Mouse (Mus musculus) heart, embryonic 12.5 days (tissue): ENCODE data around the gene Smg8. TPM values are rescaled to one million over a fixed set of nuclear protein-coding genes. Genes with fewer than 3 reads are reported as not detected.
"Not testable (repeated sequence)": the region's sequence is repeated elsewhere in the genome, so short reads cannot be mapped to it uniquely, and the experiment has no call there.

Source experiments
- ATAC-seq: fragments of 200-750 bp; cut with Nextera tagmentation; 2 replicates; pipeline ENCODE4 v1.8.0; 2017; ENCODE audit warnings: moderate TSS enrichment, moderate library complexity; ENCODE audit not compliant: insufficient number of reproducible peaks, low FRiP score
- H3K27ac ChIP-seq: fragments of 300-500 bp; sonication (generic); 2 replicates; pipeline ENCODE4 v1.5.1; 2016; ENCODE audit warnings: mild to moderate bottlenecking, moderate library complexity; ENCODE audit not compliant: poor library complexity, severe bottlenecking
- H3K27me3 ChIP-seq: fragments of 300-500 bp; sonication (generic); replicated peaks from 2 replicates; pipeline ENCODE4 v1.6.1; 2016; ENCODE audit warnings: mild to moderate bottlenecking, moderate library complexity
- H3K36me3 ChIP-seq: fragments of 300-500 bp; sonication (generic); 2 replicates; pipeline ENCODE4 v1.6.1; 2016; ENCODE audit warnings: mild to moderate bottlenecking, moderate library complexity
- H3K4me1 ChIP-seq: fragments of 300-500 bp; sonication (generic); replicated peaks from 2 replicates; pipeline ENCODE4 v1.6.1; 2016; ENCODE audit warnings: mild to moderate bottlenecking
- H3K4me2 ChIP-seq: fragments of 300-500 bp; sonication (generic); 2 replicates; pipeline ENCODE4 v1.6.1; 2016; ENCODE audit warnings: mild to moderate bottlenecking, moderate library complexity
- H3K4me3 ChIP-seq: fragments of 300-500 bp; sonication (generic); 2 replicates; pipeline ENCODE4 v1.5.1; 2016; ENCODE audit warnings: mild to moderate bottlenecking
- H3K9ac ChIP-seq: fragments of 300-500 bp; sonication (generic); 2 replicates; pipeline ENCODE4 v1.6.1; 2016; ENCODE audit warnings: mild to moderate bottlenecking, moderate library complexity
- H3K9me3 ChIP-seq: fragments of 300-500 bp; sonication (generic); replicated peaks from 2 replicates; pipeline ENCODE4 v1.6.1; 2016; ENCODE audit warnings: mild to moderate bottlenecking, moderate library complexity
- WGBS: fragments of 180-500 bp; shearing (Covaris S2); methylation state at CpG from one replicate; pipeline ENCODE4 v1.1.7; 2016; 5-methylcytosine and 5-hydroxymethylcytosine counted together
- polyA plus RNA-seq: library from polyadenylated mRNA; unstranded; fragments of >200 nt; fragmentation: Nextera tagmentation; extraction: Ambion mirVana; gene quantifications from 2 replicates; pipeline ENCODE4 v1.2.1, GENCODE M21; 2016

Smg8 gene
- polyA plus RNA-seq, 1 experiment from 2014 or later: 17.7 TPM

DNA sequence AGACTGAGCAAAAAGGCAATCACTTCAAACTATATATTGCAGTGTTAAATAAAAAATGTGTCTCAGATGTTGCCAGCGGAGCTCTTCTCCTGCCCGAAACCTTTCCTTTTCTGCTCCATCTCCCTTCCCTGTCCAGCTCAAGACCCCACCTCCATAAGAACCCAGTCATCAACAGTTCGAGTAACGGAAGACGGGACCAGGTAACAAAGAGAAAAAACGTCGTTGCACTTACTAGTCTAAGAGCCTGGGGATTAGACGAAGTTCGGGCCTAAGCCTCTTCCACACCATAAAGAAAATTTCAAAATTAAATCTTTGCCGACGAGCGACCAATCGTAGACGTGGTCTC lies 21.8 kb upstream of the Smg8 start, which contains the start of gene Prr11:
TSS of gene Prr11 (minus strand) at position 300 of the 346 bp plus-strand sequence.
- ATAC-seq: peak; percentile 2; the same call in 1 of the 2 replicates
- H3K9ac ChIP-seq: peak within 1 kb of the TSS; percentile 96
- peak within 1 kb of the TSS; percentile 97 for H3K27ac ChIP-seq
- H3K4me3 ChIP-seq: peak within 1 kb of the TSS; percentile 73
- no peaks in the 10 kb centered on the region for H3K9me3 ChIP-seq
- peaks cover 13% of the 10 kb centered on the region for H3K4me1 ChIP-seq
- WGBS: under 1% methylated on average over 14 of the region's 14 CpGs
- peaks cover 36% of the 10 kb centered on the region for H3K36me3 ChIP-seq
- H3K27me3 ChIP-seq: no peaks in the 10 kb centered on the region
- peak within 1 kb of the TSS; percentile 76 for H3K4me2 ChIP-seq

DNA sequence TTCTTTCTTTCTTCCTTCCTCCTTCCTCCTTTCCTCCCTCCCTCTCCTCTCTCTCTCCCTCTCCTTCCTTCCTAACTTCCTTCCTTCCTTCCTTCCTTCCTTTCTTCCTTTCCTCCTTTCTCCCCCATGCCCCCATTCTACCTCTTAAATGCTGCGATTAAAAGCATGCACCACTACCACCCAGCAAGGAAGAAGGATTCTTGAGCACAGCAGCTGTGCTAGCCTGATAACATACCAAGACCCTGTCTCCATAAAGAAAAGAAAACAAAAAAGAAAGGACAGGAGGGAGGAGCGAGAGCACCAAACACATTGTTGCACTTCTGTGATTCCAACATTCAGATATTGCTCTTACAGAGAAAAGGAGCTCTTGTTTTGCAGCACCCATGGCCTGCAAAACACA lies 568 bp upstream of the Smg8 start:
- Histone ChIP-seq H3K4me1 (peaks cover 20% of the 10 kb centered on the region), H3K9me3 (no peaks in the 10 kb centered on the region), H3K27ac (no peak overlapping the region), H3K4me2 (peak overlapping the region; percentile 87), H3K4me3 (peak overlapping the region; percentile 65), H3K36me3 (peaks cover 49% of the 10 kb centered on the region), H3K27me3 (no peaks in the 10 kb centered on the region), H3K9ac (peak overlapping the region; percentile 81; the same call in 1 of the 2 replicates)
- 51% methylated on average over 2 of the region's 2 CpGs for WGBS
- no peak for ATAC-seq

DNA sequence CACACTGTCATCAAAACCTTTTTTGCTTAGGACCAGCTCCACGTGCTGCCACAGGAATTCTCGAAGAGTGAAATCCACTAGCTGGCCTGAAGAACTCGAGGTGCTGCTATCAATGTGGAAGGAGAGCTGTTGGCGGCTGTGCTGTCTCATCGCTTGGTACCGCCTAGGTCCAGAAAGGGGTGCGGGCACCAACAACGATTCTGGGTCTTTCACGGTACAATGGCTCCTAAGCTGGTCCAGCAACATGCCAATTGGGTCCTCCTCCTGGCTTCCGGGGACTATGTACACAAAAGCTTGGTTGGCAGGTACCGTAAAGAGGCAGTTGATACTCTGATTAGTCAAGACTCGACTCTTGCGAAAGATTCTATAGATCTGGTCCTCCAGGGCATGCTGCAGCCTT lies 1.1 kb downstream of the Smg8 start:
- peak overlapping the region; percentile 87 for H3K4me2 ChIP-seq
- H3K4me3 ChIP-seq: peak overlapping the region; percentile 65
- no peak overlapping the region for H3K27ac ChIP-seq
- H3K9me3 ChIP-seq: no peaks in the 10 kb centered on the region
- H3K36me3 ChIP-seq: peaks cover 49% of the 10 kb centered on the region
- no peaks in the 10 kb centered on the region for H3K27me3 ChIP-seq
- H3K4me1 ChIP-seq: peaks cover 20% of the 10 kb centered on the region
- WGBS: 82% methylated on average over 13 of the region's 13 CpGs
- peak overlapping the region; percentile 81; the same call in 1 of the 2 replicates for H3K9ac ChIP-seq
- ATAC-seq: no peak

DNA sequence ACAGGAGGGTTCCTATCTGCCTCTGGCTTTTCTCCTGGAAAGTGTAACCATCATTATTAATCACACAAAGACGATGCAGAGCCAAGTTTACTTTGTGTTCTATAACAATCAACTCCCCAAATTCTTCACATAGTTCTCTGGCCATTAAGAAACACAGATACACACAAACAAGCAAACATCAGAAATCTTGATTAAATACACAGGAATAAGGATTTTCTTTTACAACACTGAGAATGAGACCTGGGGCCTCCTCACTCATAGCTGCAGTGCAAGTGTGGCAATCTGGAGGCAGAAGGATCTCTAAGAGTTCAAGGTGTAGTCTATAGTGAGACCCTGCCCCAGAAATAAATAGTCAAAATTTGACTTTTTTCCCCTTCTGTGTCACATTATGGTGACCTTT lies 2.9 kb downstream of the Smg8 start:
- no peak for ATAC-seq
- Histone ChIP-seq H3K9ac (no peak overlapping the region), H3K9me3 (no peaks in the 10 kb centered on the region), H3K27me3 (no peaks in the 10 kb centered on the region), H3K4me3 (no peak overlapping the region), H3K4me2 (no peak overlapping the region), H3K4me1 (peaks cover 20% of the 10 kb centered on the region), H3K27ac (no peak overlapping the region), H3K36me3 (peaks cover 57% of the 10 kb centered on the region)
- 75% methylated on average over 1 of the region's 1 CpGs for WGBS

DNA sequence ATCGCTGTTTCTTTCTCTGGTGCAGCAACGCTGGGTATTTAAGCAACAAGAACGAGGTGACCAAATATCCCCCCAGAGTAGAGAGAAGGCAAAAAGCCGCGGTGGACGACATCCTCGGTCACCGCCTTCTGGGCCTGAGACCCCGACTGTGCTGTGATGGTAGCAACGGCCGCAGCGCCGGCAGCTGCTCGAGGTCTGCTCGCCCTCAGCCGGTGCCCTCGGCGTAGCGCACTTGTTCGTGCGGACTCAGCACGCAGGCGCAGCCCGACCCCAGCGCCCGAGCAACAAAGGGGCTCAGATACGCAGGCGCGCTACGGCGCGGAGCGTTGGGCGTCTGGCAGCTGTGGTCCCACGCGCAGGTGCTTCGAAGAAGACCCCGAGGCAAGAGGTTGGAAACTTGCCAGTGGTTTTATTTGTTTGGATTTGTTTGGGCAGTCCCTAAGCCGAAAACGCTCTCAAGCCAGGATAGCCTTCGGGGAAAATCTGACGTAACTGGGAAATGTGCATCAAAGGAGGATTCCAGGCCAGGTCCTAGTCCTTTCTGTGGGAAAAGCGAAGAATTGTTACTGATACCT lies 12.6 kb downstream of the Smg8 start, which contains the start of gene Gdpd1:
TSS of gene Gdpd1 (minus strand) at position 197 of the 575 bp plus-strand sequence.
- Histone ChIP-seq H3K36me3 (peaks cover 28% of the 10 kb centered on the region), H3K27ac (peak within 1 kb of the TSS; percentile 70), H3K9me3 (no peaks in the 10 kb centered on the region), H3K9ac (peak within 1 kb of the TSS; percentile 82), H3K27me3 (no peaks in the 10 kb centered on the region), H3K4me3 (peak within 1 kb of the TSS; percentile 69), H3K4me1 (peaks cover 7% of the 10 kb centered on the region), H3K4me2 (peak within 1 kb of the TSS; percentile 93)
- ATAC-seq: peak; percentile 94
- 2% methylated on average over 43 of the region's 43 CpGs for WGBS

DNA sequence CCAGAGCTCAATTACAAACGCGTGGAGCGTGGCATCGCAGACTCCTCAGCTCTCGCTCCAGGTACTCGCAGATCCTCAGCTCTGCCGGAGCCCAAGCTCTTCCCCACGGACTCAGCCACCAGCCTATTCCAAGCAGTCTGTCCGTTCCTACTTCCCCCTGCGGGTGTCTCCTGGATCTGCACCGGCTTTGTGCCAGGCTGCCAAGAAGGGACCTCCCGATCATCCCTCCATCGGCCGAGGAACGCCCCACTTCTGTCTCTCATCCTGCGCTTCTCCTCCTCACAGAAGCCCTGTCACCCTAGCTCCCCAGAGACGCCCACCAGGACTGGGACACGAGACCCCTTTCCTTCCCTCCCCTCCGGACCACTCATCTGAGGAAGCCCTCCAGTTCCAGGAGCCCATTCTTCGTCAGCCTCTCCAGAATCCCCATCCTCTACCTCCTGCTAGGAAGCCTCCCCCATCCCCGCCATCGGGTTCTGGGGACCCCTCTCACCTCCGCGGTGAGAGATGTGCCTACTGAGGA lies 13.2 kb downstream of the Smg8 start:
- Histone ChIP-seq H3K4me1 (peaks cover 7% of the 10 kb centered on the region), H3K4me3 (peak overlapping the region; percentile 69), H3K9ac (peak overlapping the region; percentile 82), H3K9me3 (no peaks in the 10 kb centered on the region), H3K27ac (peak overlapping the region; percentile 70), H3K36me3 (peaks cover 23% of the 10 kb centered on the region), H3K27me3 (no peaks in the 10 kb centered on the region), H3K4me2 (peak overlapping the region; percentile 93)
- peak; percentile 70 for ATAC-seq
- under 1% methylated on average over 24 of the region's 24 CpGs for WGBS

DNA sequence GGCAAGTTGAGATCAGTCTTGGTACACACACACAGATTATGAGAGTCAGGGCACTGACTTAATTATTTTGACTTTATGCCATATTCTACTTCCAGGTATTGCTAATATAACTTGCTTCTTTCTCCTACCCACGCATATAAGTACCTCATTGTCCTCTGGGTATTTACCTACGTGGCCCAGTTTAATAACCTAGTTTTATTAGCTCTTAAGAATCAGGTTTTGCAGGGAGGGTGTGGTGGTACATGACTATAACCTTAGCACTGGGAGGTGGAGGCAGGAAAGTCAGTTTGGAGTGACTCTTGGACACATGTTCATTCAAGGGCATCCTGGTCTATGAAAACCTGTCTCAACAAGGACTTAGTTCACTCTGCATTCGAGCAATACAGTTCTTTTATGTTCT lies 24.5 kb downstream of the Smg8 start:
- no peaks in the 10 kb centered on the region for H3K27me3 ChIP-seq
- H3K4me2 ChIP-seq: no peak overlapping the region
- H3K9me3 ChIP-seq: no peaks in the 10 kb centered on the region
- H3K36me3 ChIP-seq: peaks cover 29% of the 10 kb centered on the region
- H3K4me3 ChIP-seq: no peak overlapping the region
- H3K4me1 ChIP-seq: no peaks in the 10 kb centered on the region
- WGBS: 66% methylated on average over 3 of the region's 3 CpGs
- no peak overlapping the region for H3K27ac ChIP-seq
- no peak overlapping the region for H3K9ac ChIP-seq
- no peak for ATAC-seq

DNA sequence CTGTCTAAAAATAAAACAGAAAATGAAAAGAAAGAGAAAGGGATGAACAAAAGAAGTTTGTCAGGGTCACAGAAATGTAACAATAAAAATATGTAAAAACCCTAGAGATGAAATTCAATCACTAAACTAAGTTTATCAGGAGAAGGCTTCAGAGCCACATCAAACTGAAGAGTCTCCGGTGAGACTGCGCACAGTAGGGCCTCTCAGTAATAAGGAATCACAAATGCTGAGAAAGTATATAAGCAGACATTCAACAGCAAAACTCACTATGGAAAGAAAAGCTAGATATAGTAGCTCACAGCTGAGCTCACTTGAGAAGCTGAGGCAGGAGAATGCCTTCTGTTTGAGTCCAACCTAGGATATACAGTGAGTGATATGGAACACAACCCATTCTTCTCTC lies 26.2 kb downstream of the Smg8 start:
- no peak overlapping the region for H3K9ac ChIP-seq
- H3K4me2 ChIP-seq: no peak overlapping the region
- H3K27me3 ChIP-seq: no peaks in the 10 kb centered on the region
- 87% methylated on average over 2 of the region's 2 CpGs for WGBS
- no peak overlapping the region for H3K27ac ChIP-seq
- no peaks in the 10 kb centered on the region for H3K9me3 ChIP-seq
- no peak overlapping the region for H3K4me3 ChIP-seq
- no peaks in the 10 kb centered on the region for H3K4me1 ChIP-seq
- ATAC-seq: no peak
- H3K36me3 ChIP-seq: peaks cover 41% of the 10 kb centered on the region

DNA sequence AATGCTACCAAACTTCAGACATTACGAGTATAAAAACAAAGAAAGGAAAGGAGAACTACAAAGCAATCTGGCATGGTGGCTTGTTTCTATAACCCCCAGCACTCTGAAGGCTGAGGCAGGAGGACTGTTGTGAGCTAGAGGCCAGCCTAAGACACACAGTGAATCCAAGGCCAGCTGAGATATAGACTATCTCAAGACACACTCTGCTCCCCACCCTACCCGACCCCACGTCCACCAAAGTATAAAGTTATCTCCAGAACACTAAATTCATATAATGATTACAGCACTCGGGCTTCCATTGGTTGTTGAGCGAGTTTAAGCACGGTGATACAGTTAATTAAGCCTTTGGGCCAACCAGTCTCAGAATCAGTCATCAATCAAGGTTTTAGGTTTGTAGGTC lies 30.3 kb downstream of the Smg8 start:
- peaks cover 46% of the 10 kb centered on the region for H3K36me3 ChIP-seq
- ATAC-seq: no peak
- H3K4me2 ChIP-seq: no peak overlapping the region
- H3K4me3 ChIP-seq: no peak overlapping the region
- WGBS: 76% methylated on average over 6 of the region's 6 CpGs
- H3K27me3 ChIP-seq: no peaks in the 10 kb centered on the region
- H3K27ac ChIP-seq: no peak overlapping the region
- no peak overlapping the region for H3K9ac ChIP-seq
- no peaks in the 10 kb centered on the region for H3K4me1 ChIP-seq
- H3K9me3 ChIP-seq: no peaks in the 10 kb centered on the region

DNA sequence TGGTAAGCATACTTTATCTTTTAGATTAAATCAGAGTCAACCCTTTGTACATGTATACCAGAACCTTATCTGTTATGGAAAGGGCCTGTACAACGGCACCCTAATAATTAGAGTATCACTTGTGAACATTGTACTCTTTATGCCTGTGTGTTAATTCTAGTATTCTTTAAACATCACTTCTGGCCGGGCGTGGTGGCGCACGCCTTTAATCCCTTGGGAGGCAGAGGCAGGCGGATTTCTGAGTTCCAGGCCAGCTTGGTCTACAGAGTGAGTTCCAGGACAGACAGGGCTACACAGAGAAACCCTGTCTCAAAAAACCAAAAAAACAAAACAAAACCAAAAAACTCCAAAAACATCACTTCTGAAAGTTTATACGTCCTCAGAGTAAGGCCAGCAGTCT lies 37.7 kb downstream of the Smg8 start:
- not testable (repeated sequence) for H3K27me3 ChIP-seq, H3K4me1 ChIP-seq, H3K27ac ChIP-seq, H3K4me2 ChIP-seq, H3K9ac ChIP-seq, ATAC-seq, H3K9me3 ChIP-seq, H3K4me3 ChIP-seq
- 86% methylated on average over 7 of the region's 7 CpGs for WGBS
- H3K36me3 ChIP-seq: peaks cover 42% of the 10 kb centered on the region

DNA sequence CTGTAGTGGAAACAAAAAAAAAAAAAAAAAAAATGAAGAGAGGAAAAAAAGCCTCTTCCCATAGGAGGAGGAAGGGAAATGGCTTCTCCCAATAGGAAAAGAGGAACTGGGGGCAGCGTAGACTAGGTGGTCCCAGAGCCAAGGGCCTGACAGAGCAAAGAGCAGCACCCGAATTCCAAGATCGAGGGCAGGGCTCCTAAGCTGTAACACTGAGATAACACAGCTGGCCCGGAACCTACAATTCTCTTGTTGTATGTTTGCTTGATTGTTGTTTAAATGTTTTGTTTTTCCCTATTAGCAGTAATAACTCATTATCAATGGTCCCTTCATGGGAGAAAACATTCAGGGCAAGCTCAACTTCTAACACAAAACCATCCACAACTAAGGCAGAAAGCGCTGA lies 39.6 kb downstream of the Smg8 start:
- no peak overlapping the region for H3K4me2 ChIP-seq
- no peaks in the 10 kb centered on the region for H3K4me1 ChIP-seq
- no peak overlapping the region for H3K27ac ChIP-seq
- peaks cover 48% of the 10 kb centered on the region for H3K36me3 ChIP-seq
- H3K9ac ChIP-seq: no peak overlapping the region
- ATAC-seq: no peak
- H3K4me3 ChIP-seq: no peak overlapping the region
- H3K27me3 ChIP-seq: no peaks in the 10 kb centered on the region
- H3K9me3 ChIP-seq: no peaks in the 10 kb centered on the region
- WGBS: 77% methylated on average over 5 of the region's 5 CpGs

DNA sequence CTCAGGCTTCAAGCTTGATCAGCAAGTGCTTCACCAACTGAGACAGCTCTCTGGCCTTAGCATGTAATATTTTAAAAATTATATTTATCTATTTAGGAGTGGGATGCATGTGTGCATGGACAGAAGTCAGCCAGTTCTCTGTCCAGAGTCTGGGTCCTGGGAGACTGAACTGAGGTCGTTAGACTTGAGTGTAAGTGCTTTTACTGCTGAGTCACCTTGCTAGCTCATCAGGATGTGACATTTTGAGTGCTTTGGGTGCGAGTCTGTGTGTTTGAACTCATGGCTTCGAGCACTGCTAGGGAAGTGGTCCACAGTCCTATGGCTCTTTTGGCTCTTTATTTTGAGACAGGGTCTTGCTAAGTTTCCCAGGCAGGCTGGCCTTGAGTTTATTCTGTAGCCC lies 43.5 kb downstream of the Smg8 start:
- Histone ChIP-seq H3K36me3 (peaks cover 59% of the 10 kb centered on the region), H3K9me3 (no peaks in the 10 kb centered on the region), H3K4me2 (no peak overlapping the region), H3K4me3 (no peak overlapping the region), H3K9ac (no peak overlapping the region), H3K27ac (no peak overlapping the region), H3K27me3 (no peaks in the 10 kb centered on the region), H3K4me1 (no peaks in the 10 kb centered on the region)
- ATAC-seq: no peak
- 68% methylated on average over 3 of the region's 3 CpGs for WGBS
